Mouse (Mus musculus): ENCODE measurements at regions not wholly inside any gene's neighbourhood (a gene's known extent, or its start where the extent isn't known, plus 50 kb on each side); places are given as distances from the start of the nearest gene placed in this dataset.

GRCm38 (mm10) chr8:18536059-18536458, 442.0 kb downstream of the Defb40 start:
- peak in 1 of 2 experiments; percentile 25 for DNase-seq (ENCODE audit: low spot score in 2 of 2)

DNA sequence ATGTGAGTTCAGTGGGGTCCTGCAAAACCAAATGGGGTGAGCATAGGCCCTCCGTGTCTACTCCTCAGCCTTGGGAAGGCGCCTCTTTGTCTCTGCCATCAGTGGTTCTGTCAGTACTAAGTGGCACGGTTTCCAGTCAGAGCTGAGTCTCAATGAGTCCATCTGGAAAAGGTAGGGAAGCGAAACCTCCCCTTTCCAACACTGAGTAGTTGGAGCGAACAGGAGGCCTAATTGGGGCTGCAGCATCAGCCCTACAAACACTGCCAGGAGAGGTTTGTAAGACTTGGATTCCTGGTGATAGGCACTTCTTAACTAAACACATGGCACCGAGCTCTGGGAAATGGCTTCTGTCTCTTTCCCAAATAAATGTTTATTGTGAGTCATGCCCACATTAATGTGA, 449.9 kb downstream of the Defb40 start:
- no peak for DNase-seq (ENCODE audit: low spot score in 2 of 2)

DNA sequence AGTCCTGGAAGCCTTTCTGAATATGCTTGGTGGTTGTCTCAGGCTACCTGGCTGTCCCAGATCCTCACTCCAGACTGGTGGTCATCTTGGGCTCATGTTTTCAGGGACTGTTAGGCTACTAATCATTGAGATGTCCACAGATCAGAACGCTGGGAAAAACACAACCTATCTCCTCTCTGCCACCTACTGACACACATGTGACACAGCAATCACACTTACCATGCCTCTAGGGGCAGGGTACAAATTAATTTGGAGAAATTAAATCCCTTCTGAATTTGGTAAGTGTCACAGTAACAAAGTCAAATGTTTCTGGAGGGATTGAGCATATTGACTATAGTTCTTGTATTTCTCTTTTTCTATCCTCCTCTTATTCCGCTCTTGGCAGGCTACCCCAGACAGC, 465.6 kb downstream of the Defb40 start:
- no peak for DNase-seq (ENCODE audit: low spot score in 2 of 2)

DNA sequence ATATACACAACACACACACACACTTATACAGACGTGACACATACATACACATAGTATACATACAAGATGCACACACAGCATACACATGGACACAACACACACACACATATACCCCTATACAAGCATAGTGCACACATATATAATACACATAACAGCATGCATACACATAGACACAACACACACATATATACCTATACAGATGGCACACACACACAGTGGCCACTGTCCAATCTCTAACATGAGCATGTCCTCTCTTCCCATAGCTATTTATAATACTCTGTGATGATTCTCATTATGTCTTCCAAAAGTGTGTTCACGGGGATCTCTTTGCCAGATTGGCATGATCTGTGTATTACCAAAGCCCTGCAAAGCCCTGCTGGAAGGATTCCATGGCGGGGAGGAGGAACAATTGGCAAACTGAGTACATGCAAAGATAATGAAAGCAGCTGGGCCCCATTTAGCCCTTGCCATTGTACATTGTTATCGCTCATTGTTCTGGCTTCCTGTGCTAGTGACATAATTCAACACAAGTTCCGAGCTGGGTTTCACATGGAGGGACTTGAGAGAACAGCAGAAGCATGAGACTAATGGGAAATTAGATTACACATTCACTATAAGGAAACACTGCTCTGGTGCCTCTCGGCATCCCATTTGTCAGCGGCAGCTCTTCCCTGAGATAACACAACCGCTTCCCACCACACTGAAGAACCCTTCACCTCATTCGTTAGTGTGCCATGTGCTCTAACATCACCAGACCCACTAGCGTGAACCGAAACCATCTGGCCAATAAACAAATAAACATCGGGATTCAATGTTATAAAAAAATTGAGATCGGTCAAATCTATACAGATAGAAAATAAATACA, 471.7 kb downstream of the Defb40 start:
- DNase-seq (ENCODE audit: low spot score in 2 of 2) = no peak

GRCm38 (mm10) chr8:18490620-18491019, 487.4 kb downstream of the Defb40 start:
- no peak for DNase-seq (ENCODE audit: low spot score in 2 of 2)

DNA sequence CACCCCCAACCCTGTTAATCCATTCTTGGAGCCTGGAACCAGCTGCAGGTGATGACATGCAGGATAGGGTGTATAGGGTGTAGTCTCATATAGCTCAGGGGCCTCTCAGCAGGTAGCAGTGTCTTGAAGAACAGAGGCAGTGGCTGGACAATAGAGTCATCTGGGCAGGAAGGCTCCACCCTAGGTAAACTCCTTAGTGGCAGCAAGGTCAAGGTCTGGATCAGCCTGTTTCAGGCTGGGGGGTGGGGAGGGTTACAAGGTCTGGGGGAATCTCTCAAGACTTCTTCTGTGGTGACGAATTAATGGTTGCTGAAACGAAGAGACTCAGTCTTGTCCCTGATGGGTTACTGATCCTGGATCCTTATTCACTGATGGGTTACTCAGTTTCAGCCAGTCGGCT, 498.0 kb downstream of the Defb40 start:
- DNase-seq (ENCODE audit: low spot score in 2 of 2) = no peak

DNA sequence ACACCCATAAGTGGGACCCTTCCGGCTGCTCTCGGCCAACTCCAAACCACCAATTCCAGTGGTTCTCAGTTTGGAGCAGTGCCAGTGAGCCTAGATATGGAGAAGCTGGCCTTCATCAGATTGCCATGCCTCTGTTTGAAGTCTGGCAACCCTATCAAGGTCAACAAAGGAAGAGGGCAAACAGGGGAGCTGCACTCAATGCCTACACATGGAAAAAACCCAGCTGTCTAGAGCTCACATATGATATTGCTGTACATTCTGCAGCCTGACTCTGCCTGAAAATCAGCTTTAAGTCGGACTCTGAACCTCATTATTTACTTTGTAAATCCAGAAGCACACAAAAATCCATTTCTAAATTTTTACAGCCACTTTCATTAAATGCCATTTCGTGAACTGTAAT, 499.9 kb downstream of the Defb40 start:
- DNase-seq (ENCODE audit: low spot score in 2 of 2) = no peak

- DNase-seq (ENCODE audit: low spot score in 2 of 2) = peak in 1 of 2 experiments; percentile 19
These were observed 510.5 kb downstream of the Defb40 start for GRCm38 (mm10) chr8:18467511-18467910.

- no peak for DNase-seq (ENCODE audit: low spot score in 2 of 2)
These were observed 517.4 kb downstream of the Defb40 start for GRCm38 (mm10) chr8:18460609-18461008.

DNA sequence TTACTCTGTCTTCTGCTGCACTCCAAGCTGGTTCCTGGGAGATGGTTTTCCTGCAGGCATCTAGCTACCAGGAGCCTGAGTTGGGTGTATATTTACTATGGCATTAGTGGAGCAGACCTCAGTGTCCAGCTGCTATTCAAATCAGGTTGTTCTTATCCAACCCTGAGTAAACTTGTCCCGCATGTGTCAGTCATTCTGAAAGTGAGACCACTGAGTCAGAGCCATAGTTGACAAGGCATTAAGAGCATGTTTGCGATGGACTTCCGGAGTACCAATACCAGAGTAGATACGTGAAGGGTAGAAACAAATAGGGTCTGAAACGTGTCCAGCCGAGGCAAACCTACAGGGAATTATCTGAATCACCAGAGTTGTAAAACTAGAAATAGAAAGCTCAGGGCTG, 520.6 kb downstream of the Defb40 start:
- DNase-seq (ENCODE audit: low spot score in 2 of 2) = no peak

DNA sequence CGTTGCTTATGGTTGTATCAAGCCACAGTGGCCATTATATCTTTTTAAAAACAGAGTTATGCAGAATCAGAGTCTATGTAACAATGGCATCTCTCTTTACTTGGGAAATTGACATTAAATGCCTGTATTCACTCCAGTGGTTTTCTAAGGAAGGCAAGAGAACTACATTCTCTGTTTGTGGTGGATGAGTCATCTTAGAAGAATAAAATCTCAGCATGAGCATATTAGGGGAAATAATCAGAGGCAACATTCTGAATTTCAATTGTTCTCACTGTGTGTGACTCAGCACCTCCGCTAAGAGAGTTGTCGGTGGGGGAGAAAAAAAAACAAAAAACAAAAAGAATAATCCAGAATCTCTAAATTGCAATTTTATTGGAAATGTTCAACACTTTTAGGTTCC, 529.0 kb downstream of the Defb40 start:
- DNase-seq (ENCODE audit: low spot score in 2 of 2) = no peak

GRCm38 (mm10) chr8:18442212-18442611, 535.8 kb downstream of the Defb40 start:
- no peak for DNase-seq (ENCODE audit: low spot score in 2 of 2)

- DNase-seq (ENCODE audit: low spot score in 2 of 2) = no peak
These were observed 555.2 kb downstream of the Defb40 start for GRCm38 (mm10) chr8:18422846-18423245.

DNA sequence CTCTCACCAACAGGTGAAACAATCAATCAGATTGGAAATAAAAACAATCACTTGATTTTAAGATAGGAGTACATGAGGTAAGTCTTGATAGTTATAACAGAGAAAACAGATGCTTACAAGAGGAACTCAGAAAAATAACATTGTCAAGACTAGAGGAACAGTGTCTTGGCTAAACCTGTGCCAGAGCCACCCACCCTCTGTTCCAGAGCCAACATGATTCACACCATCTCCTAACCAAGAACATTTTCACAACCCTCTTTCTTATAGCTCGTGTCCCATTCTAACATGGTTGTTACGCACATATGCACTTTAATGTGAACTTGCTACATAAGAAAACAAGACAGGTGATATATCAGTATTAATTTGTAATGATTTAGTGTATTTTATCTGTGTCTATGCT, 565.6 kb downstream of the Defb40 start:
- DNase-seq (ENCODE audit: low spot score in 2 of 2) = peak in 1 of 2 experiments; percentile 49

- no peak for DNase-seq (ENCODE audit: low spot score in 2 of 2)
These were observed 571.6 kb downstream of the Defb40 start for GRCm38 (mm10) chr8:18406446-18406845.

- peak in 1 of 2 experiments; percentile 46 for DNase-seq (ENCODE audit: low spot score in 2 of 2)
These were observed 589.7 kb downstream of the Defb40 start for GRCm38 (mm10) chr8:18388353-18388752.

DNA sequence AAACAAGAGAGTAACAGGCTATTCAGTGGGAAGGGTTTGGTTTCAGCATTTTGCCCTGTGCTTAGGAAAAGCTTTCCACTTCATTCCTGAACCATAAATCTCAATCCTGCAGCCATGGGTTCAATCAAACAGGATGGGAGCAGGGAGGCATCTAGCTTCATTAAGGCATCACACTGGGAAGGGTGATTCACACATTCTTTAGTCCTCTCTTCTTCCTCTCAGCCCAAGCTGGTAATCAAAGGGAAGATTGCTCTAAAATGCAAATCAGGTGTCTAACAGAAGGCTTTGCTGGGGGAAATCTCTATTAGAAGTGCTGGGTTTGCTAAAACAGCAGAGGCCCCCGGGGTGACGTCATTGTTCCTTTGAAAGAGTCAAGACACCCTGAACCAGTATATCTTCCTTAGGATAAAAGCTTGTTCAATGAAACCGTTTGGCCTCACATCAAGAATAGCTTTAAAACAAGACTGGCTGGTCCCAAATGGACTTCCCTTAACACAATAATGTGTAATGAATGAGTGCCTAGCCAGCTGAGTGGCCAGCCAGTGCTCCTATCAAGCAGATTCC, 596.4 kb downstream of the Defb40 start:
- no peak for DNase-seq (ENCODE audit: low spot score in 2 of 2)

DNA sequence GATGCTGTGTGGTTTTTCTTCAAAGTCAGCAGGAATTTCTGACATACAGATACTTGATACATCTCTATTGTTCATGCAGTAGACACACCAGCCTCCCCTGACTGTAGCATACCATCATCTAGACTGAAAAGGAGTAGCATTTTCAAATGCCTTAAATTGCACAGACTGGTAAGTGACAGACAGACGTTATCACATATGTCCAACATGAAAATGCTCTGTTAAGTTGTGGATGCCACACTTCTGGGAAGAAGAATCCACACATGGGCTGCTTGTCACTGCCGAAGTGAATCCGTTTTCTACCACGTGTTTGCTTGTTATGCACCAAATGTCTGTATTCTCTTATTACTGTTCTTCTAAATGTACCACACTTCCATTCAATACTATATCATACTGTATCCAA, 629.3 kb downstream of the Defb40 start:
- DNase-seq (ENCODE audit: low spot score in 2 of 2) = no peak

- no peak for DNase-seq (ENCODE audit: low spot score in 2 of 2)
These were observed 631.8 kb downstream of the Defb40 start for GRCm38 (mm10) chr8:18346248-18346647.

GRCm38 (mm10) chr8:18345322-18345721, 632.7 kb downstream of the Defb40 start:
- DNase-seq (ENCODE audit: low spot score in 2 of 2) = peak in 1 of 2 experiments; percentile 46

DNA sequence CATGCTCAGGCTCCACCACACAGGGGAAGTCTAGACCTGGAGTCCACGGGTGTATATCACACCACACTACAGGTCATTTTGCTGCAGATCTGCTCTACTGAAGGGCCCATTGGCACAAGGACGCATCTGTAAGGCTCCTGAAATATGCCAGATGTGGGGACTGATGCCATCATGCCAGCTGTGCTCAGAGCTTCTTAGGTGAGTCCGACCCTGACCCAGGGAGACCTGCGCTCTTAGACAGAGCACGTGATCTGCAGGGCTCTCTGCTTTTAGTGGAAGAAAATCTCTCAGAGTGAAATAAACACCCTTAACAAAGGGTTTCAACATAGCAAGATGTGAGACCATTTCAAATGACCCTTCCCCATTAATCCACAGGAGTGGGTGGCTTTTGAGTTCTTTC, 633.2 kb downstream of the Defb40 start:
- DNase-seq (ENCODE audit: low spot score in 2 of 2) = no peak

GRCm38 (mm10) chr8:18335576-18335975, 642.5 kb downstream of the Defb40 start:
- no peak for DNase-seq (ENCODE audit: low spot score in 2 of 2)

DNA sequence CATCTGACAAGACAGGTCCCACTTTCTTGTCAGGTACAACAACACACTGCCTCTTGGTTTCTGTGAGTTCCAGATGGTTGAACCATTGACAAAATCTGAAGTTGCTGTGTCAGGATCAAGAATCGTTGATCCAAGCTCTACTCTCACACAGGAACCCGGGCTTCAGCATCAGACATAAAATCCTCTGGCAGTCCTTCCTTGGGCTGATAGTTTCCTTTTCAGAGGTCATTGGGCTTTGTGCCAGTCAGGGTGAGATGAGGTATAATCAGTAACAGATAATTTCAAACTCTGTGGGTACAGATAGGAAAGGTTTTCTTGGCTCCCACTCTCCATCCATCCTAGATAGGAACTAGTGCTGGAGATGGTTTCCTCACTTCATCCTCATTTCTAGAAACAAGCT, 649.5 kb downstream of the Defb40 start:
- DNase-seq (ENCODE audit: low spot score in 2 of 2) = no peak
